Mouse (Mus musculus): ENCODE measurements around the gene Dbx2.

Gene Dbx2

GRCm38 (mm10) chr15:95624396-95624795, 31.4 kb downstream of the Dbx2 start:
- no peak for ATAC-seq (ENCODE audit: low TSS enrichment)

DNA sequence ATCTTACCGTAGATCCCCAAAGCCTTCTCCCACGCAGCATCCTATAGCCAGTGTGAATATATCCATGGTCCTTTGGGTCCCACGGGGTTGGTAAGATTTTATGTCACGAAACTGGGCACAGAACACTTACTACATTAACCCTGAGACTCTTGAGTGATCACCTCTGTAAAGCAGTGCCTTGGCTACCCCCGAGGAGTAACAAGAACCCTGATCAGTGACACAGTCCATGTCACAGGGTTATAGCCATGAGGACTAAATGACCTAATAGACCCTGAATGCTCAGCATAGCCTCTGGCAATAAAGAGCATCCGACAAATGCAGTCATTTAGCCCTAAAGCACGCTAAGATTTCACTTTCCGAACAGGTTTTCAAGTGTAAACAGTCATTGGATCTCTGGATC, 33.0 kb downstream of the Dbx2 start:
- ATAC-seq (ENCODE audit: low TSS enrichment) = no peak

GRCm38 (mm10) chr15:95612600-95612999, 43.2 kb downstream of the Dbx2 start:
- peak; percentile 88 for ATAC-seq (ENCODE audit: low TSS enrichment)

DNA sequence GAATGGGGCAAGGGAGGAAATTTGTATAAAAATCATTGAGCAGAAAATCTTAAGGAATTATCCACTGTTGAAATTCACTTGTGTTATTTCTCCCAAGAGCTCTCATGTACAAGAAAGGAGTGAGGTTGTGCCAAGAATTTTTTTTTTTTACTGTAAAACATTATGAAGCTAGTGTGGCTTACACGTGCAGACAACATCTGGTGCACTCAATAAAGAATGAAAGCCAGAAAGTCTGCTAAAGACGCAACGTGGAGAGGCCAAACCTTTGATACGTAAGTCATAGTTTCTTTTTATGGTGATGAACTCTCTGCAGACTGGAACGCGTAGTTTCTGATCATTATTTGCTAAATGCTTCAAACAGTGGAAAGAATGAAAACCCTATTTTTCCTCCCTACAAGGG, 54.6 kb downstream of the Dbx2 start:
- ATAC-seq (ENCODE audit: low TSS enrichment) = no peak

DNA sequence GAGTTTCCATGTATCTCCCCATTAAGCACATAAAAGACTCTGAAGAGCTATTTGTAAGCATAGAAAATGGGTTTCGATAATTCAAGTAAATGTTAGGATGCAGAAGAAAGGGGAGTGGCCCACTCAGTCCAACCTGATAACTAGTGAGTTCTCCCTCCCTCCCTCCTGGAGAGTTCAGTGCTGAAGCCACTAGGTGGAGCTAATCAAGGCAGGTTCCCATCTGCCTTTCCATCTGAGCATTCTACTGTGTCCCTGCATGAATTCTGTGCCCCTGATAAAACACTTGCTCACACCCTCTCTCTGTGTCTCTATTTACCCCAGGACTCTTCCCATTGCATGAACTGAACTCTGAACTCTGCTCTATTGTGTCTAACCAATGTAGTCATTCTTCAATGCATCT, 57.1 kb downstream of the Dbx2 start:
- ATAC-seq (ENCODE audit: low TSS enrichment) = peak; percentile 86

DNA sequence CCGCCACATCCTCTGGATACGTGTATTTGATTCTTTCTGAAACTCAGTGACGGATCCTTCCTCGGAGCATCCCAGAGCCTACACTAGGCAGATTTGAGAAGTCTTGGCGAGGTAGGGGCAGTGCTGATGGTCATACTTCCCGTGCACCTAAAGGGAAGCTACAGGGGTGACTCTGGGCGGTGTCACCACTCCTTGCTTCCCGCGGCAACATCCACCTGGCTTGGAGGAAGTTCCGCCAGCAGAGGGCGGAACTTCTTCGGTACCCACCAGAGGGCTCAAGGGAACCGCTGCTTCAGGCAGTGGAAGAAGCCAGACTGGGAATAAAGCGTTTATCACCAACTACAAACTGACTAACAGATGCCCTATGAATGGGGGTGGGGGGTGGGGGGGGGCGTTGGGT, 68.9 kb downstream of the Dbx2 start:
- ATAC-seq (ENCODE audit: low TSS enrichment) = no peak

GRCm38 (mm10) chr15:95584891-95585290, 70.9 kb downstream of the Dbx2 start:
- no peak for ATAC-seq (ENCODE audit: low TSS enrichment)

DNA sequence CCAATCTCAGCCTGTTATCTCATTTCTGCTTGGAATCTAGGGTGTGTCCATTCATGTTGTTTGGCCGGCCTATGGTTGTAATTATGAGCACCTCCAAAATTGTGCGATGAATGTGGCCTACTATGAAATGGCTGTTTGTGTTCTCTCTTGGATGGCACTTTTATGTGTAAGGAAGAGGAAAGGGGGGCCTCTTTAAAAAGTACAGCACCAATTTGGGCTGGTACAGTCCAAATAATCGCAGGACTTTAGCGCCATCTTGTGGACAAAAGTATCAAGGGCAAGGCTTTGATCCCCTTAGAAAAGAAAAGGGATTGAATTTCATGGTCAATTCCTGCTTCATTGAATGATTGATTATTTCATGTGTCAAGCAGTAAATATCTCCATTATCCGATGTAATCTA, 81.1 kb downstream of the Dbx2 start:
- ATAC-seq (ENCODE audit: low TSS enrichment) = peak; percentile 83; the same call in 1 of the 2 replicates

All from frontal cortex, adult (tissue).